Mouse (Mus musculus) hindbrain, embryonic 15.5 days (tissue): ENCODE measurements around the gene Fam189b. TPM values are rescaled to one million over a fixed set of nuclear protein-coding genes. Genes with fewer than 3 reads are reported as not detected.
A peak's percentile ranks its signal among the peaks of the same experiment; 100 is the strongest.

Experiments
- ATAC-seq: fragments of 200-750 bp; cut with Nextera tagmentation; 2 replicates; pipeline ENCODE4 v1.8.0; 2017; ENCODE audit warnings: low read depth, moderate number of reproducible peaks, moderate TSS enrichment; ENCODE audit not compliant: low FRiP score
- H3K27ac ChIP-seq: fragments of 300-500 bp; sonication (generic); replicated peaks from 2 replicates; pipeline ENCODE4 v1.5.1; 2015; ENCODE audit warnings: mild to moderate bottlenecking, inconsistent platforms
- H3K27me3 ChIP-seq: fragments of 300-500 bp; sonication (generic); 2 replicates; pipeline ENCODE4 v1.6.1; 2015; ENCODE audit warnings: control low read depth, inconsistent platforms
- H3K36me3 ChIP-seq: fragments of 300-500 bp; sonication (generic); 2 replicates; pipeline ENCODE4 v1.6.1; 2015; ENCODE audit warnings: control low read depth, inconsistent platforms
- H3K4me1 ChIP-seq: fragments of 300-500 bp; sonication (generic); replicated peaks from 2 replicates; pipeline ENCODE4 v1.6.1; 2015; ENCODE audit warnings: control low read depth, inconsistent platforms
- H3K4me2 ChIP-seq: fragments of 300-500 bp; sonication (generic); 2 replicates; pipeline ENCODE4 v1.6.1; 2015; ENCODE audit warnings: moderate library complexity, mild to moderate bottlenecking, inconsistent platforms
- H3K4me3 ChIP-seq: fragments of 300-500 bp; sonication (generic); 2 replicates; pipeline ENCODE4 v1.5.1; 2015; ENCODE audit warnings: mild to moderate bottlenecking, inconsistent platforms
- H3K9ac ChIP-seq: fragments of 300-500 bp; sonication (generic); 2 replicates; pipeline ENCODE4 v1.6.1; 2015; ENCODE audit warnings: inconsistent platforms
- H3K9me3 ChIP-seq: fragments of 300-500 bp; sonication (generic); 2 replicates; pipeline ENCODE4 v1.6.1; 2016; ENCODE audit warnings: control low read depth, inconsistent platforms
- WGBS: fragments of 180-500 bp; shearing (Covaris S2); methylation state at CpG from one replicate; pipeline ENCODE4 v1.1.7; 2015; 5-methylcytosine and 5-hydroxymethylcytosine counted together
- polyA plus RNA-seq: library from polyadenylated mRNA; unstranded; fragments of >200 nt; fragmentation: Nextera tagmentation; extraction: Ambion mirVana; gene quantifications from 2 replicates; pipeline ENCODE4 v1.2.1, GENCODE M21; 2015

Fam189b gene
- polyA plus RNA-seq: 35.5 and 39.2 TPM in 2 replicates

- Histone ChIP-seq H3K4me3 (peak within 1 kb of the TSS; percentile 53), H3K9me3 (no peaks in the 10 kb centered on the region), H3K9ac (peak within 1 kb of the TSS; percentile 82), H3K4me2 (peak within 1 kb of the TSS; percentile 87), H3K27me3 (no peaks in the 10 kb centered on the region), H3K4me1 (peaks cover 35% of the 10 kb centered on the region), H3K27ac (peak within 1 kb of the TSS; percentile 91), H3K36me3 (peaks cover 35% of the 10 kb centered on the region)
- peak; percentile 93 for ATAC-seq
- 6% methylated on average over 39 of the region's 39 CpGs for WGBS
Observed at GRCm38 (mm10) chr3:89183058-89183958, at the start of gene Fam189b. Gene Fam189b, plus strand, starts transcription at chr3:89183143.

DNA sequence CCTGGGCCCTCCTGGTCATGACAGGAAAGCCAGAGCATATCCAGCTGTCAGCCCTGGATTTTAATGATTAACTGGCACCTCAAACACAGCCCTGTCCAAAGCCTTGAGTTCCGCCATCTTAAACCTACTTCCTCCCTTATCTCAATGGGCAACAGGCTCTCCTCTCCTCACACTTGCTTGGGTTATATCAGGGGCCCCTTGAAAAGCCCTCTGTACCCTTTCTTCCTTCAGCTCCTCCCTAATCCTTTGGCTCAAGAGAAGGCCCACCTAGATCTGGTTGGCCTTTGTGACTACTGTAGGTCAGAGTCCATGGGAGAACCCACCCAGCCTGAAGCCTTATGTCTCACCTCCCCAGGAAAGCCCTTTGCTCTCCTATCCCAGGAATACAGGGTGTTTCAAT lies 49.2 kb upstream of the Fam189b start:
- H3K4me1 ChIP-seq: peaks cover 5% of the 10 kb centered on the region
- no peak overlapping the region for H3K4me3 ChIP-seq
- 95% methylated on average over 1 of the region's 1 CpGs for WGBS
- ATAC-seq: no peak
- no peak overlapping the region for H3K4me2 ChIP-seq
- no peaks in the 10 kb centered on the region for H3K27me3 ChIP-seq
- H3K27ac ChIP-seq: no peak overlapping the region
- no peak overlapping the region for H3K9ac ChIP-seq
- H3K9me3 ChIP-seq: no peaks in the 10 kb centered on the region
- H3K36me3 ChIP-seq: no peaks in the 10 kb centered on the region

- Histone ChIP-seq H3K9ac (no peak within 1 kb of the TSS), H3K4me3 (no peak within 1 kb of the TSS), H3K9me3 (no peaks in the 10 kb centered on the region), H3K27me3 (no peaks in the 10 kb centered on the region), H3K27ac (no peak within 1 kb of the TSS), H3K4me2 (no peak within 1 kb of the TSS), H3K4me1 (peaks cover 5% of the 10 kb centered on the region), H3K36me3 (no peaks in the 10 kb centered on the region)
- WGBS: 60% methylated on average over 3 of the region's 3 CpGs
- ATAC-seq: no peak
Observed at GRCm38 (mm10) chr3:89135958-89136357, 47.0 kb upstream of the Fam189b start, which contains the start of gene Pklr. Gene Pklr, plus strand, starts transcription at chr3:89136142.

DNA sequence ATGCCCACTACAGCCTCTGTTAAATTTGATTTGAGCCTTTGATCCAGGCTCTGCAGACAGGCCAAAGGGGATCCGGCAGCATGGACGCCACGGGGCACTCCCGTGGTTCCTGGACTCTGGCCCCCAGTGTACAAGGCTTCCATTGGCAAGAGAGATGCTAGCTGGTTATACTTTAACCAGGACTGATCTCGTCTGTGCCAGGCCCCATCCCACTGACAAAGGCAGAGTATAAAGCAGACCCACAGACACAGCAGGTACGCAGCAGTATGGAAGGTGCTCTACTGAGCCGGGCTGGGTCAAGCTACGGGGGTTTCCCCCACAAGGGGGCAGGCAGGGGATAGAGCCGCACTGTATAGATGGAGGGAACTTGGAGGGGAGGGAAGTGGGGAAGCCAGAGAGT lies 46.6 kb upstream of the Fam189b start:
- no peak overlapping the region for H3K4me2 ChIP-seq
- H3K4me3 ChIP-seq: no peak overlapping the region
- no peak overlapping the region for H3K9ac ChIP-seq
- no peak overlapping the region for H3K27ac ChIP-seq
- peaks cover 5% of the 10 kb centered on the region for H3K4me1 ChIP-seq
- no peaks in the 10 kb centered on the region for H3K9me3 ChIP-seq
- WGBS: 33% methylated on average over 9 of the region's 9 CpGs
- H3K36me3 ChIP-seq: no peaks in the 10 kb centered on the region
- no peak for ATAC-seq
- no peaks in the 10 kb centered on the region for H3K27me3 ChIP-seq

DNA sequence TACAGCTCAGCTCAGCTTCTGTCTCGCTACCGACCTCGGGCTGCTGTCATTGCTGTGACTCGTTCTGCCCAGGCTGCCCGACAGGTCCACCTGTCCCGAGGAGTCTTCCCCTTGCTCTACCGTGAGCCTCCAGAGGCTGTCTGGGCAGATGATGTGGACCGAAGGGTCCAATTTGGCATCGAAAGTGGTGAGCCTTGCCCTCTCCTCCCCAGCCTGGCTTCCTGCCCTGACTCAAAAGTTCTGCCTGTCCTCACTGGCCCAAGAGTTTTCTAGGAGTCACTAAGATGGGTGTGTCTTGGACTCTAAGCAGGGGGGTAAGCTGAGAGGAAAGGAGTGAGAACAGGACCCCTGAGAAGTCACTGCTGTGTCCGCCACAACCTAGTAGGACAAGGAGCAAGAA lies 38.1 kb upstream of the Fam189b start:
- H3K27ac ChIP-seq: no peak overlapping the region
- no peak overlapping the region for H3K4me2 ChIP-seq
- no peaks in the 10 kb centered on the region for H3K9me3 ChIP-seq
- no peaks in the 10 kb centered on the region for H3K4me1 ChIP-seq
- H3K9ac ChIP-seq: no peak overlapping the region
- 0 out of 2 replicates have a peak, but pooled peaks cover 2% of the 10 kb centered on the region for H3K27me3 ChIP-seq
- H3K36me3 ChIP-seq: peaks cover 4% of the 10 kb centered on the region; the same call in 1 of the 2 replicates
- 87% methylated on average over 10 of the region's 10 CpGs for WGBS
- ATAC-seq: no peak
- H3K4me3 ChIP-seq: no peak overlapping the region

- H3K4me2 ChIP-seq: no peak overlapping the region
- H3K9me3 ChIP-seq: no peaks in the 10 kb centered on the region
- H3K27ac ChIP-seq: no peak overlapping the region
- peaks cover 7% of the 10 kb centered on the region; the same call in 1 of the 2 replicates for H3K36me3 ChIP-seq
- H3K4me3 ChIP-seq: no peak overlapping the region
- no peak overlapping the region for H3K9ac ChIP-seq
- ATAC-seq: no peak
- 59% methylated on average over 8 of the region's 8 CpGs for WGBS
- no peaks in the 10 kb centered on the region for H3K4me1 ChIP-seq
- 0 out of 2 replicates have a peak, but pooled peaks cover 3% of the 10 kb centered on the region for H3K27me3 ChIP-seq
Observed at GRCm38 (mm10) chr3:89145566-89145965, 37.4 kb upstream of the Fam189b start.

- Histone ChIP-seq H3K9me3 (no peaks in the 10 kb centered on the region), H3K4me2 (no peak overlapping the region), H3K27me3 (0 out of 2 replicates have a peak, but pooled peaks cover 3% of the 10 kb centered on the region), H3K27ac (no peak overlapping the region), H3K9ac (no peak overlapping the region), H3K4me1 (no peaks in the 10 kb centered on the region), H3K36me3 (peaks cover 11% of the 10 kb centered on the region; the same call in 1 of the 2 replicates), H3K4me3 (no peak overlapping the region)
- 0 out of 2 replicates have a peak, but pooled peaks have one; percentile 13 for ATAC-seq
- 25% methylated on average over 26 of the region's 26 CpGs for WGBS
Observed at GRCm38 (mm10) chr3:89147101-89147978, 35.6 kb upstream of the Fam189b start.

- 16% methylated on average over 15 of the region's 15 CpGs for WGBS
- Histone ChIP-seq H3K36me3 (peaks cover 11% of the 10 kb centered on the region; the same call in 1 of the 2 replicates), H3K4me2 (no peak overlapping the region), H3K4me3 (no peak overlapping the region), H3K27ac (no peak overlapping the region), H3K9me3 (no peaks in the 10 kb centered on the region), H3K9ac (no peak overlapping the region), H3K4me1 (no peaks in the 10 kb centered on the region), H3K27me3 (0 out of 2 replicates have a peak, but pooled peaks cover 3% of the 10 kb centered on the region)
- ATAC-seq: no peak
Observed at GRCm38 (mm10) chr3:89147979-89148311, 35.0 kb upstream of the Fam189b start.

- ATAC-seq: no peak
- no peak overlapping the region for H3K4me3 ChIP-seq
- H3K36me3 ChIP-seq: peaks cover 11% of the 10 kb centered on the region; the same call in 1 of the 2 replicates
- no peaks in the 10 kb centered on the region for H3K9me3 ChIP-seq
- no peak overlapping the region for H3K9ac ChIP-seq
- H3K27me3 ChIP-seq: 0 out of 2 replicates have a peak, but pooled peaks cover 3% of the 10 kb centered on the region
- WGBS: 71% methylated on average over 14 of the region's 14 CpGs
- no peaks in the 10 kb centered on the region for H3K4me1 ChIP-seq
- no peak overlapping the region for H3K27ac ChIP-seq
- no peak overlapping the region for H3K4me2 ChIP-seq
Observed at GRCm38 (mm10) chr3:89148567-89148966, 34.4 kb upstream of the Fam189b start.

DNA sequence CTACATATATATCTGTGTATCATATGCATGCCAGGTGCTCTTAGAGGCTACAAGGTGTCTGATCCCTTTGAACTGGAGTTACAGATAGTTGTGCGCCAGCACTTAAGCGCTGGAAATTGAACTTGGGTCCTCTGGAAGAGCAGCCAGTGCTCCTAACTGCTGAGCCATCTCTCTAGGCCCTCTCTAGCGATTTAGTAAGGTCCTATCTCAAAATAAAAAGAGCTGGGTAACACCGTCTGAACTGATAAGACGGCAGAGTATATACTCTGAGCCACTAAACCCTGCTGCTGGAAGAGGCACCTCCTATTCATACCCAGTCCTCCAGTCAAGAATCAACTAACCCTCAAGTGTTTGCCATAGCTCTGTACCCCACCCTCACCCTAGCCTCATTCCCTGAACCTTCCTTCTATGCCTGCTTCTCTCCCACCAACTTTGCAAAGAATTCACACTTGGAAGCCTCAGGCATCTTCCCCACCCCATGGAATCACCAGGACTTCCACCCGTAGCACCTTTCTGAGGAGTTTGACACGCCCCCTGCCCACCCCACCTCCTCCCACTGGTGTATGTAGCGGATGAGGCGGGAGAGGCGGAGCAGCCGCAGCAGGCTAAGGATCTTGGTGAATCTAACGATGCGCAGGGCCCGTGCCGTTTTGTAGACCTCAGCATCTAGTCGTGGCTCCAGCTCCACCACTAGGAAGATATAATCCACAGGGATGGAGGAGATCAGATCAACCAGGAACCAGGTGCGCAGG lies 30.7 kb upstream of the Fam189b start:
- 64% methylated on average over 17 of the region's 17 CpGs for WGBS
- Histone ChIP-seq H3K4me3 (no peak overlapping the region), H3K9ac (no peak overlapping the region), H3K9me3 (no peaks in the 10 kb centered on the region), H3K27ac (no peak overlapping the region), H3K27me3 (0 out of 2 replicates have a peak, but pooled peaks cover 3% of the 10 kb centered on the region), H3K4me1 (peaks cover 3% of the 10 kb centered on the region; the same call in 1 of the 2 replicates), H3K4me2 (no peak overlapping the region), H3K36me3 (peaks cover 11% of the 10 kb centered on the region; the same call in 1 of the 2 replicates)
- no peak for ATAC-seq

DNA sequence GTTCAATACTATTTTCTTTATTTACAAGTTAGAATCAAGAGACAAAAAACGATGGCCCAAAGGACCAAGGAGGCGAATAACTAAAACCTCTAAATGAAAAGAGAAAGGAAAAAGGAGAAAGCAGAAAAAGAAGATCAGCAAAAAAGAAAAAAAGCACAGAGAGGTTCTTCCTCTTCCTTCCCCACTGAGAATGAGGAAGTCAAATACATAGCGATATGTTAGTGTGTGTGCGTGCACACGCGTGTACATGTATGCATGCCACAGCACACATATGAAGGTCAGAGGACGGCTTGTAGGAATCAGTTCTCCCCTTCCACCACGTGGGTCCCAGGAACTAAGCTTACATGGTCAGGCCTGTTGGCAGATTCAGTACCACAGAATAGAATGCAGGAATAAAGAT lies 26.0 kb upstream of the Fam189b start:
- H3K36me3 ChIP-seq: no peaks in the 10 kb centered on the region
- no peaks in the 10 kb centered on the region for H3K27me3 ChIP-seq
- WGBS: 90% methylated on average over 8 of the region's 8 CpGs
- no peak overlapping the region for H3K4me2 ChIP-seq
- no peak overlapping the region for H3K27ac ChIP-seq
- no peaks in the 10 kb centered on the region for H3K9me3 ChIP-seq
- ATAC-seq: no peak
- peaks cover 32% of the 10 kb centered on the region for H3K4me1 ChIP-seq
- no peak overlapping the region for H3K4me3 ChIP-seq
- no peak overlapping the region for H3K9ac ChIP-seq
